Mouse (Mus musculus) forebrain, embryonic 11.5 days (tissue): Measurements from ENCODE around the gene Spata3. TPM values are rescaled to one million over a fixed set of nuclear protein-coding genes. Genes with fewer than 3 reads are reported as not detected.
"Not testable (repeated sequence)": the region's sequence is repeated elsewhere in the genome, so short reads cannot be mapped to it uniquely, and the experiment has no call there.

ENCODE experiments used
- ATAC-seq: fragments of 200-750 bp; cut with Nextera tagmentation; replicated peaks from 2 replicates; pipeline ENCODE4 v1.8.0; 2017; ENCODE audit warnings: moderate TSS enrichment; ENCODE audit not compliant: low FRiP score
- DNase-seq: peaks from one replicate; pipeline ENCODE4 v3.0.0-alpha.2; 2017; ENCODE audit warnings: low spot score
- H3K27ac ChIP-seq: fragments of 300-500 bp; sonication (generic); 2 replicates; pipeline ENCODE4 v1.5.1; 2014; ENCODE audit warnings: low read depth, low read length
- H3K27me3 ChIP-seq: fragments of 300-500 bp; sonication (generic); 2 replicates; pipeline ENCODE4 v1.6.1; 2014; ENCODE audit warnings: mild to moderate bottlenecking, low read length, mixed read lengths; ENCODE audit not compliant: control insufficient read depth, insufficient read depth
- H3K36me3 ChIP-seq: fragments of 300-500 bp; sonication (generic); 2 replicates; pipeline ENCODE4 v1.6.1; 2014; ENCODE audit warnings: mild to moderate bottlenecking, low read length, moderate library complexity, mixed read lengths; ENCODE audit not compliant: control insufficient read depth, insufficient read depth
- H3K4me1 ChIP-seq: fragments of 300-500 bp; sonication (generic); replicated peaks from 2 replicates; pipeline ENCODE4 v1.6.1; 2014; ENCODE audit warnings: low read length, mixed read lengths; ENCODE audit not compliant: control insufficient read depth, insufficient read depth
- H3K4me2 ChIP-seq: fragments of 300-500 bp; sonication (generic); 2 replicates; pipeline ENCODE4 v1.6.1; 2014; ENCODE audit warnings: low read depth, mild to moderate bottlenecking, low read length, moderate library complexity, mixed read lengths; ENCODE audit not compliant: severe bottlenecking
- H3K4me3 ChIP-seq: fragments of 300-500 bp; sonication (generic); 2 replicates; pipeline ENCODE4 v1.5.1; 2014; ENCODE audit warnings: low read depth, low read length
- H3K9ac ChIP-seq: fragments of 300-500 bp; sonication (generic); 2 replicates; pipeline ENCODE4 v1.6.1; 2014; ENCODE audit warnings: low read length
- H3K9me3 ChIP-seq: fragments of 300-500 bp; sonication (generic); 2 replicates; pipeline ENCODE4 v1.6.1; 2016; ENCODE audit warnings: low read length, mixed read lengths; ENCODE audit not compliant: control insufficient read depth
- WGBS: fragments of 180-500 bp; shearing (Covaris S2); extraction: QIAGEN DNeasy Blood & Tissue Kit; methylation state at CpG from one replicate; pipeline ENCODE4 v1.1.7; 2014; 5-methylcytosine and 5-hydroxymethylcytosine counted together
- polyA plus RNA-seq: library from polyadenylated mRNA; unstranded; fragments of >200 nt; fragmentation: Nextera tagmentation; extraction: Ambion mirVana; gene quantifications from 2 replicates; pipeline ENCODE4 v1.2.1, GENCODE M21; 2014

The Spata3 gene
- polyA plus RNA-seq, 1 experiment from 2014 or later, result not detected

- Histone ChIP-seq H3K9me3 (no peaks in the 10 kb centered on the region), H3K4me1 (no peaks in the 10 kb centered on the region), H3K27me3 (no peaks in the 10 kb centered on the region), H3K36me3 (no peaks in the 10 kb centered on the region), H3K4me2 (no peak overlapping the region), H3K27ac (no peak overlapping the region), H3K9ac (no peak overlapping the region), H3K4me3 (no peak overlapping the region)
- WGBS, result 80% methylated on average over 4 of the region's 4 CpGs
- ATAC-seq (no peak), DNase-seq (no peak)
Measured at GRCm38 (mm10) chr1:85988351-85988750, 28.3 kb upstream of the Spata3 start.

GRCm38 (mm10) chr1:85988882-85989281, 27.7 kb upstream of the Spata3 start:
- not testable (repeated sequence) for H3K27me3 ChIP-seq, H3K4me2 ChIP-seq, H3K4me1 ChIP-seq, DNase-seq, H3K9ac ChIP-seq, ATAC-seq, H3K4me3 ChIP-seq, H3K9me3 ChIP-seq, H3K27ac ChIP-seq, H3K36me3 ChIP-seq
- WGBS, result 86% methylated on average over 4 of the region's 4 CpGs

- Histone ChIP-seq H3K27me3 (no peaks in the 10 kb centered on the region), H3K4me3 (no peak overlapping the region), H3K4me2 (no peak overlapping the region), H3K9me3 (no peaks in the 10 kb centered on the region), H3K4me1 (no peaks in the 10 kb centered on the region), H3K36me3 (no peaks in the 10 kb centered on the region), H3K9ac (no peak overlapping the region), H3K27ac (no peak overlapping the region)
- DNase-seq (no peak), ATAC-seq (no peak)
- WGBS, result 85% methylated on average over 9 of the region's 9 CpGs
Measured at GRCm38 (mm10) chr1:85992175-85992574, 24.4 kb upstream of the Spata3 start.

GRCm38 (mm10) chr1:85993541-85993940, 23.1 kb upstream of the Spata3 start:
- Histone ChIP-seq H3K36me3 (no peaks in the 10 kb centered on the region), H3K4me1 (no peaks in the 10 kb centered on the region), H3K9me3 (no peaks in the 10 kb centered on the region), H3K27me3 (no peaks in the 10 kb centered on the region), H3K9ac (no peak overlapping the region), H3K4me3 (no peak overlapping the region), H3K27ac (no peak overlapping the region), H3K4me2 (no peak overlapping the region)
- ATAC-seq, result no peak
- no peak for DNase-seq
- WGBS, result 78% methylated on average over 4 of the region's 4 CpGs

GRCm38 (mm10) chr1:85997221-85997620, 19.4 kb upstream of the Spata3 start:
- ATAC-seq, result no peak
- H3K4me2 ChIP-seq, result no peak overlapping the region
- no peaks in the 10 kb centered on the region for H3K9me3 ChIP-seq
- no peak overlapping the region for H3K27ac ChIP-seq
- H3K36me3 ChIP-seq, result no peaks in the 10 kb centered on the region
- no peaks in the 10 kb centered on the region for H3K4me1 ChIP-seq
- WGBS, result 97% methylated on average over 1 of the region's 1 CpGs
- no peaks in the 10 kb centered on the region for H3K27me3 ChIP-seq
- H3K4me3 ChIP-seq, result no peak overlapping the region
- no peak overlapping the region for H3K9ac ChIP-seq
- no peak for DNase-seq

- Histone ChIP-seq H3K27ac (no peak overlapping the region), H3K9ac (no peak overlapping the region), H3K4me2 (no peak overlapping the region), H3K9me3 (no peaks in the 10 kb centered on the region), H3K27me3 (no peaks in the 10 kb centered on the region), H3K4me3 (no peak overlapping the region), H3K4me1 (no peaks in the 10 kb centered on the region), H3K36me3 (no peaks in the 10 kb centered on the region)
- WGBS, result 87% methylated on average over 4 of the region's 4 CpGs
- DNase-seq, result no peak
- ATAC-seq, result no peak
Measured at GRCm38 (mm10) chr1:85998012-85998411, 18.6 kb upstream of the Spata3 start.

GRCm38 (mm10) chr1:85999853-86000570, 16.6 kb upstream of the Spata3 start:
- Histone ChIP-seq H3K9me3 (no peaks in the 10 kb centered on the region), H3K4me2 (no peak overlapping the region), H3K4me3 (no peak overlapping the region), H3K4me1 (no peaks in the 10 kb centered on the region), H3K27me3 (no peaks in the 10 kb centered on the region), H3K9ac (no peak overlapping the region), H3K27ac (no peak overlapping the region), H3K36me3 (no peaks in the 10 kb centered on the region)
- DNase-seq (no peak), ATAC-seq (no peak)
- 86% methylated on average over 18 of the region's 18 CpGs for WGBS

GRCm38 (mm10) chr1:86005540-86005939, 11.1 kb upstream of the Spata3 start:
- 91% methylated on average over 10 of the region's 10 CpGs for WGBS
- ATAC-seq (no peak), DNase-seq (peak; percentile 19)
- H3K27me3 ChIP-seq, result no peaks in the 10 kb centered on the region
- H3K27ac ChIP-seq, result no peak overlapping the region
- no peak overlapping the region for H3K4me2 ChIP-seq
- H3K9me3 ChIP-seq, result no peaks in the 10 kb centered on the region
- no peaks in the 10 kb centered on the region for H3K36me3 ChIP-seq
- H3K4me3 ChIP-seq, result no peak overlapping the region
- H3K9ac ChIP-seq, result no peak overlapping the region
- H3K4me1 ChIP-seq, result 0 out of 2 replicates have a peak, but pooled peaks cover 3% of the 10 kb centered on the region

- no peaks in the 10 kb centered on the region for H3K36me3 ChIP-seq
- DNase-seq (no peak), ATAC-seq (no peak)
- WGBS, result 87% methylated on average over 6 of the region's 6 CpGs
- H3K9ac ChIP-seq, result no peak overlapping the region
- no peaks in the 10 kb centered on the region for H3K9me3 ChIP-seq
- H3K4me1 ChIP-seq, result 0 out of 2 replicates have a peak, but pooled peaks cover 3% of the 10 kb centered on the region
- no peak overlapping the region for H3K4me3 ChIP-seq
- H3K27me3 ChIP-seq, result no peaks in the 10 kb centered on the region
- H3K27ac ChIP-seq, result no peak overlapping the region
- H3K4me2 ChIP-seq, result no peak overlapping the region
Measured at GRCm38 (mm10) chr1:86006040-86006439, 10.6 kb upstream of the Spata3 start.
